11 mouse cellular contexts compared by ENCODE assay signal in genomic region chr8:9795724-9796123, GRCm38 (mm10).
"Had no signal": no experiment of that assay in that cellular context is flagged by ENCODE, and none has a peak within 500 bp of the region (broad histone marks: within the 10 kb centered on the region; RNA-seq: fewer than 3 reads in every experiment).

No protein-coding gene starts in this region.

- DNase-seq: kidney, adult 11 months; kidney, adult 8-10 months; kidney, postnatal 10 days; kidney, postnatal 36 days; layer of hippocampus, adult 9-11 months; liver, embryonic 13.5 days; lung, adult 2 months; lung, postnatal 14 days; lung, postnatal 4 days; midbrain, embryonic 14.5 days; thymus, postnatal 25 days had no signal
